Mouse (Mus musculus) B cell, adult 2 months (primary cell): ENCODE measurements around the gene Hoxc4.

Source experiments
- DNase-seq, 2 experiments: peaks; one replicate each; pipeline ENCODE4 v3.0.0; 2022

Gene Hoxc4

GRCm38 (mm10) chr15:103039609-103040008, 20.9 kb downstream of the Hoxc4 start:
- no peak for DNase-seq

- DNase-seq = no peak
Measured at GRCm38 (mm10) chr15:103040601-103041000, 21.9 kb downstream of the Hoxc4 start.

- DNase-seq = no peak
Measured at GRCm38 (mm10) chr15:103041613-103042012, 22.9 kb downstream of the Hoxc4 start.

GRCm38 (mm10) chr15:103042209-103042608, 23.5 kb downstream of the Hoxc4 start:
- no peak for DNase-seq

- no peak for DNase-seq
Measured at GRCm38 (mm10) chr15:103051670-103052069, 32.9 kb downstream of the Hoxc4 start.

- no peak for DNase-seq
Measured at GRCm38 (mm10) chr15:103053210-103053609, 34.5 kb downstream of the Hoxc4 start.

GRCm38 (mm10) chr15:103056396-103056795, 37.7 kb downstream of the Hoxc4 start:
- no peak for DNase-seq

- no peak for DNase-seq
Measured at GRCm38 (mm10) chr15:103058715-103059114, 40.0 kb downstream of the Hoxc4 start.

- DNase-seq = no peak
Measured at GRCm38 (mm10) chr15:103059393-103059992, 40.8 kb downstream of the Hoxc4 start.

- no peak for DNase-seq
Measured at GRCm38 (mm10) chr15:103060021-103060340, 41.2 kb downstream of the Hoxc4 start.

- peak in 1 of 2 experiments; percentile 16 for DNase-seq
Measured at GRCm38 (mm10) chr15:103060341-103061130, 41.8 kb downstream of the Hoxc4 start.

GRCm38 (mm10) chr15:103061131-103061825, 42.5 kb downstream of the Hoxc4 start:
- DNase-seq = no peak

- DNase-seq = no peak
Measured at GRCm38 (mm10) chr15:103061988-103062387, 43.3 kb downstream of the Hoxc4 start.

- DNase-seq = no peak
Measured at GRCm38 (mm10) chr15:103065642-103066041, 46.9 kb downstream of the Hoxc4 start.

GRCm38 (mm10) chr15:103067701-103068100, 49.0 kb downstream of the Hoxc4 start:
- DNase-seq = no peak

GRCm38 (mm10) chr15:103069173-103069572, 50.4 kb downstream of the Hoxc4 start:
- no peak for DNase-seq

- no peak for DNase-seq
Measured at GRCm38 (mm10) chr15:103071266-103071665, 52.5 kb downstream of the Hoxc4 start.

GRCm38 (mm10) chr15:103074663-103075415, 56.1 kb downstream of the Hoxc4 start:
- no peak for DNase-seq

- no peak for DNase-seq
Measured at GRCm38 (mm10) chr15:103077673-103078072, 58.9 kb downstream of the Hoxc4 start.

GRCm38 (mm10) chr15:103082622-103083021, 63.9 kb downstream of the Hoxc4 start:
- DNase-seq = no peak

- no peak for DNase-seq
Measured at GRCm38 (mm10) chr15:103083598-103083997, 64.9 kb downstream of the Hoxc4 start.

GRCm38 (mm10) chr15:103084944-103085343, 66.2 kb downstream of the Hoxc4 start:
- no peak for DNase-seq
